Mouse (Mus musculus) embryonic facial prominence, embryonic 13.5 days (tissue): ENCODE measurements around the gene Usf1. TPM values are rescaled to one million over a fixed set of nuclear protein-coding genes. Genes with fewer than 3 reads are reported as not detected.
A peak's percentile ranks its signal among the peaks of the same experiment; 100 is the strongest.

Source experiments
- ATAC-seq: fragments of 200-750 bp; cut with Nextera tagmentation; 2 replicates; pipeline ENCODE4 v1.8.0; 2017; ENCODE audit warnings: low read depth; ENCODE audit not compliant: insufficient number of reproducible peaks, insufficient read depth, low FRiP score, low TSS enrichment
- H3K27ac ChIP-seq: fragments of 300-500 bp; sonication (generic); 2 replicates; pipeline ENCODE4 v1.5.1; 2015; ENCODE audit warnings: moderate library complexity, mild to moderate bottlenecking, inconsistent platforms
- H3K27me3 ChIP-seq: fragments of 300-500 bp; sonication (generic); 2 replicates; pipeline ENCODE4 v1.6.1; 2015; ENCODE audit warnings: mild to moderate bottlenecking, inconsistent platforms
- H3K36me3 ChIP-seq: fragments of 300-500 bp; sonication (generic); 2 replicates; pipeline ENCODE4 v1.6.1; 2015; ENCODE audit warnings: mild to moderate bottlenecking, inconsistent platforms
- H3K4me1 ChIP-seq: fragments of 300-500 bp; sonication (generic); 2 replicates; pipeline ENCODE4 v1.6.1; 2015; ENCODE audit warnings: inconsistent platforms
- H3K4me2 ChIP-seq: fragments of 300-500 bp; sonication (generic); 2 replicates; pipeline ENCODE4 v1.6.1; 2015; ENCODE audit warnings: moderate library complexity, mild to moderate bottlenecking, inconsistent platforms
- H3K4me3 ChIP-seq: fragments of 300-500 bp; sonication (generic); 2 replicates; pipeline ENCODE4 v1.5.1; 2015; ENCODE audit warnings: mild to moderate bottlenecking, inconsistent platforms
- H3K9ac ChIP-seq: fragments of 300-500 bp; sonication (generic); 2 replicates; pipeline ENCODE4 v1.6.1; 2015; ENCODE audit warnings: mild to moderate bottlenecking, inconsistent platforms
- H3K9me3 ChIP-seq: fragments of 300-500 bp; sonication (generic); 2 replicates; pipeline ENCODE4 v1.6.1; 2016; ENCODE audit warnings: inconsistent platforms
- WGBS: fragments of 180-500 bp; shearing (Covaris S2); methylation state at CpG from one replicate; pipeline ENCODE4 v1.1.7; 2015; ENCODE audit warnings: mixed read lengths; 5-methylcytosine and 5-hydroxymethylcytosine counted together
- polyA plus RNA-seq: library from polyadenylated mRNA; unstranded; fragments of >200 nt; fragmentation: Nextera tagmentation; extraction: Ambion mirVana; gene quantifications from 2 replicates; pipeline ENCODE4 v1.2.1, GENCODE M21; 2015

Usf1 gene
- polyA plus RNA-seq, 1 experiment from 2014 or later, result 108 TPM

- Histone ChIP-seq H3K4me2 (no peak overlapping the region), H3K36me3 (peaks cover 61% of the 10 kb centered on the region), H3K27ac (peak overlapping the region; percentile 39; the same call in 1 of the 2 replicates), H3K4me1 (no peaks in the 10 kb centered on the region), H3K4me3 (no peak overlapping the region), H3K9ac (no peak overlapping the region), H3K27me3 (no peaks in the 10 kb centered on the region), H3K9me3 (no peaks in the 10 kb centered on the region)
- 45% methylated on average over 12 of the region's 12 CpGs for WGBS
- no peak for ATAC-seq
Measured at GRCm38 (mm10) chr1:171419291-171419882, 8.3 kb downstream of the Usf1 start.

GRCm38 (mm10) chr1:171419905-171420304 lies 8.8 kb downstream of the Usf1 start:
- H3K4me1 ChIP-seq, result no peaks in the 10 kb centered on the region

GRCm38 (mm10) chr1:171422504-171423095 lies 11.5 kb downstream of the Usf1 start:
- Histone ChIP-seq H3K4me3 (no peak overlapping the region), H3K9me3 (no peaks in the 10 kb centered on the region), H3K27ac (no peak overlapping the region), H3K36me3 (peaks cover 36% of the 10 kb centered on the region), H3K9ac (no peak overlapping the region), H3K4me2 (no peak overlapping the region), H3K4me1 (no peaks in the 10 kb centered on the region), H3K27me3 (no peaks in the 10 kb centered on the region)
- WGBS, result 86% methylated on average over 8 of the region's 8 CpGs
- ATAC-seq, result no peak

More at GRCm38 (mm10) chr1:171419905-171420304, 8.8 kb downstream of the Usf1 start:
- H3K27ac ChIP-seq, result no peak overlapping the region
- 77% methylated on average over 5 of the region's 5 CpGs for WGBS
- peaks cover 60% of the 10 kb centered on the region for H3K36me3 ChIP-seq
- H3K4me2 ChIP-seq, result no peak overlapping the region
- H3K27me3 ChIP-seq, result no peaks in the 10 kb centered on the region
- no peak overlapping the region for H3K4me3 ChIP-seq
- no peak for ATAC-seq
- no peaks in the 10 kb centered on the region for H3K9me3 ChIP-seq
- H3K9ac ChIP-seq, result no peak overlapping the region

DNA sequence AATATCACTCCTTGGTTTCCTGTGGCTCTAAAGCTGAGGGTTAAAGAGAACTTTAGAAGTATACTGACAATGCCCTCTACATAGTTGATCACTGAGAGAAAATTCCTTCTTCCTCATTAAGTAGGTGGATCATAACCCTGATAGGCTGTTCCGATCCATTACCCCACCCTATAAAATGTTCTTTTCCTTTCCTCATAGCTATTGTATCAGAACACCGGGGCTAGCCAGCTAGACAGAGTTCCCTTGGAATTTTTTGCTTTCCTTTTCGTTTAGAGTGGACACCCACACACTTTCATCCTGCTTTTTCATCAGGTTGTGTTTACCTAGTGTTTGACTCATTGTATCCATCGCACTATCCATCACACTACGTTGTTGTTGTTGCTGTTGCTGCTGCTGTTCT lies 13.5 kb downstream of the Usf1 start:
- no peaks in the 10 kb centered on the region for H3K9me3 ChIP-seq
- H3K4me3 ChIP-seq, result no peak overlapping the region
- no peak overlapping the region for H3K4me2 ChIP-seq
- H3K9ac ChIP-seq, result no peak overlapping the region
- no peak for ATAC-seq
- H3K4me1 ChIP-seq, result no peaks in the 10 kb centered on the region
- WGBS, result 79% methylated on average over 5 of the region's 5 CpGs
- H3K27ac ChIP-seq, result no peak overlapping the region
- H3K27me3 ChIP-seq, result no peaks in the 10 kb centered on the region
- H3K36me3 ChIP-seq, result peaks cover 16% of the 10 kb centered on the region

DNA sequence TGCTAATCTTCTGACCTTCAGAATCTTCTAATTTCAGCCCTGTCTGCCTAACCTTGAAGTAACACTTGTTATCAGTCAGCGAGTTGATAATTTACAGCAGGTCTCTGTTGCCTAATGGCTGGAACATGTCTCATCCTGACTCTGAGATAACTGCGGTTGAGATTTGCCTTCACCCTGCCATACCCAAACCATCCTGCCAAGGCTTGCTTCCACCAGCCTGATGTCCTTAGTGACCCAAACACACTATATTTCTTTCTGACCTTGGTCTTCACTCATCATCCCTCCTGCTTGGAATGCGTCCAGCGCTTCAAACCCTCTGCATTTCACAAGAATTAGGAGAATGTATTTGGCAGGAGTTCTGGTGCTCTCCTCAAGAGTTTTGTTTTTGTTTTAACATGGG lies 14.0 kb downstream of the Usf1 start:
- Histone ChIP-seq H3K9me3 (no peaks in the 10 kb centered on the region), H3K4me3 (no peak overlapping the region), H3K4me1 (no peaks in the 10 kb centered on the region), H3K36me3 (peaks cover 11% of the 10 kb centered on the region), H3K9ac (no peak overlapping the region), H3K4me2 (no peak overlapping the region), H3K27me3 (no peaks in the 10 kb centered on the region), H3K27ac (no peak overlapping the region)
- 79% methylated on average over 4 of the region's 4 CpGs for WGBS
- ATAC-seq, result no peak

GRCm38 (mm10) chr1:171432158-171432557 lies 21.0 kb downstream of the Usf1 start:
- 83% methylated on average over 5 of the region's 5 CpGs for WGBS
- ATAC-seq, result no peak
- Histone ChIP-seq H3K4me3 (no peak overlapping the region), H3K27ac (no peak overlapping the region), H3K27me3 (peaks cover 10% of the 10 kb centered on the region), H3K4me1 (no peaks in the 10 kb centered on the region), H3K9me3 (no peaks in the 10 kb centered on the region), H3K36me3 (no peaks in the 10 kb centered on the region), H3K4me2 (no peak overlapping the region), H3K9ac (no peak overlapping the region)

GRCm38 (mm10) chr1:171435288-171435814 lies 24.2 kb downstream of the Usf1 start:
- no peak for ATAC-seq
- 69% methylated on average over 7 of the region's 7 CpGs for WGBS

DNA sequence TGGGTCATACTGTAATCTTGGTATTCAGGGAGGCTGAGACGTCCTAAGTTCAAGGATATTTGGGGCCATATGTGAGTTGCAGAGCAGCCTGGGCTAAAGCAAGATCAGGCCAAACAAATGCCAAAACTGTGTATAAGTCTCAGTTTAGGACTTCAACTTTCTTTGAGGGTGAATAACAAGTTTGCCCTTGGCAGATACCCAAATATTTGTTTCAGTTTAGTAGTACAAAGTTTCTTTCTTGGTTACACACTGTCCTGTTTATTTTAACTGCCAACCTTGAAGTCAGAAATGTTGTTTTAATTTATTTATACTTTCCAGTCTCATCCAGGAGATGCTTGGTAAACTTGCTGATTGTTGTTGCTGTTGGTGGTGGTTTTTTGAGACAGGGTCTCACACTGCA lies 24.9 kb downstream of the Usf1 start:
- WGBS, result 55% methylated on average over 1 of the region's 1 CpGs
- ATAC-seq, result no peak

More at GRCm38 (mm10) chr1:171435288-171435814, 24.2 kb downstream of the Usf1 start:
- H3K9ac ChIP-seq, result no peak overlapping the region
- H3K36me3 ChIP-seq, result no peaks in the 10 kb centered on the region
- H3K27me3 ChIP-seq, result peaks cover 40% of the 10 kb centered on the region
- peaks cover 13% of the 10 kb centered on the region; the same call in 1 of the 2 replicates for H3K4me1 ChIP-seq
- no peak overlapping the region for H3K27ac ChIP-seq
- H3K4me2 ChIP-seq, result no peak overlapping the region
- no peaks in the 10 kb centered on the region for H3K9me3 ChIP-seq
- H3K4me3 ChIP-seq, result no peak overlapping the region

DNA sequence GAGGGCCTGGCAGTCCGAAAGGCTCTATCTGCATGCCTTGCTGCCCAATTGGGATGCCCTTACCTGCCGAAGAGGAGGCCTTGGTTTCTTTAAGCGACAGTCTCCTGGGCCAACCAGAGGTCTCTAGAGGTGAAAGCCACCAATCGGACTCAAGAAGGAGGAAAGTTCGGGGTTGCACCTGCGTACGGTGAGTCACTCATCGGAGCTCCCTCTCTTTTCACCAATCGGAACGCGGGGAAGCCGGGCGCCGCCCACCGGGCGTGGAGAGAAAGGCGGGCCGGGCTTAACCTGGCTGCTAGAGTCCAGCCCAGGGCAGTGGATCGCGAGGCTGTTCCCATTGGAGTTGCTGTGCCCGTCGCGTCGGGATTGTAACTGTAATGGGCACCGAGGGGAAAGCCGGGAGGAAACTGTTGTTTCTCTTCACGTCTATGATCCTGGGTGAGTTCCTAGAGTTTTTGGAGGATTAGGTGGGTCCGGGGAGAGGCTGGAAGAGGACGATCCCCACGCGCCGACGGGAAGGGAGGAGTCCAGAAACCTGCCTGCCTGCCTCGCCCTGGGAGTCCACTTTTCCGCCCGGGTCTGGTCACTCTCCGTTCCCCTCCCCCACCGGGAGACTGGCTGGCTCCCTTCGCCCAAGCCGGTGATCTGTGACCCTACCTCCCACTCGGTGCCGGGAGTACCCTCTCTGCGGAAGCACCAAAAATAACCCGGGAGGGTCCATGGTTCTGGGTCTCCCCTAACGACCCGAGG lies 26.3 kb downstream of the Usf1 start, which contains the start of gene F11r:
TSS of gene F11r (plus strand) at position 272 of the 750 bp plus-strand sequence.
- peak within 1 kb of the TSS; percentile 61 for H3K4me2 ChIP-seq
- H3K27me3 ChIP-seq, result peaks cover 44% of the 10 kb centered on the region
- peak; percentile 71 for ATAC-seq
- no peaks in the 10 kb centered on the region for H3K9me3 ChIP-seq
- WGBS, result 1% methylated on average over 46 of the region's 46 CpGs
- peak within 1 kb of the TSS; percentile 56 for H3K9ac ChIP-seq
- peak within 1 kb of the TSS; percentile 42 for H3K4me3 ChIP-seq
- H3K27ac ChIP-seq, result peak within 1 kb of the TSS; percentile 73
- peaks cover 16% of the 10 kb centered on the region; the same call in 1 of the 2 replicates for H3K4me1 ChIP-seq
- no peaks in the 10 kb centered on the region for H3K36me3 ChIP-seq

More for the DNA sequence above, 24.9 kb downstream of the Usf1 start:
- no peak overlapping the region for H3K27ac ChIP-seq
- no peaks in the 10 kb centered on the region for H3K36me3 ChIP-seq
- H3K4me1 ChIP-seq, result peaks cover 16% of the 10 kb centered on the region; the same call in 1 of the 2 replicates
- H3K4me3 ChIP-seq, result no peak overlapping the region
- H3K9me3 ChIP-seq, result no peaks in the 10 kb centered on the region
- H3K27me3 ChIP-seq, result peaks cover 40% of the 10 kb centered on the region
- H3K4me2 ChIP-seq, result no peak overlapping the region
- H3K9ac ChIP-seq, result no peak overlapping the region

DNA sequence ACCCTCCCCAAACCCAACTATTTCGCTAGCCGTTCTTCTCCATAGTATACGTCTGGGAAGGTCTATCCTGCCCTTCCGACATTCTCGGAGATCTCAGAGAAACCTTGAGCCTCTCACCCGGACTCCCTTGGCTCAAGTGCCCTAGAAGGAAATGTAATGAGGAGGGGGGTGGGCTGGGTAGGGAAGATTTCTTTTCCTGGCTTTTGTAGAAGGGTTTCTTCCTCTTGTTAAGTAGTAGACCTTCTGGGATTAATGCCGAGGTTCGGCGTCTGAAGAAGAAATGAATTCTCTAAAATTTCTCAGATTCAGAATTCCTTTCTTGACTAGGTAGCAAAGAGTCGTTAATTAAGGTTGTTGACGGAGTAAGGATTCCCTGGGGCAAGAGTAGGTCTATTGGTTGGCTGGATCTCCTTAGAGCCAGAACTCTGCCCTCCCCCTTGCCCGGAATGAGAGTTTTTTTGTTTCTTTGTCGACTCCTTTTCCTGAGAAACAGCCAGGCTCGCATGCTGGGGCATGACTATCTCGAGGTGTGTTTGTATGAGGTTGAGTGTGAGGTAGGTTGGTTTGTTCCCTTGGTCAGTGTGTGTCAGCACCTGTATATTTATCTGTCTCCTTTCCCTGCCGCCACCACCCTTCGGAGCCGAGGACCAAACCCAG lies 27.0 kb downstream of the Usf1 start:
- H3K36me3 ChIP-seq, result no peaks in the 10 kb centered on the region

DNA sequence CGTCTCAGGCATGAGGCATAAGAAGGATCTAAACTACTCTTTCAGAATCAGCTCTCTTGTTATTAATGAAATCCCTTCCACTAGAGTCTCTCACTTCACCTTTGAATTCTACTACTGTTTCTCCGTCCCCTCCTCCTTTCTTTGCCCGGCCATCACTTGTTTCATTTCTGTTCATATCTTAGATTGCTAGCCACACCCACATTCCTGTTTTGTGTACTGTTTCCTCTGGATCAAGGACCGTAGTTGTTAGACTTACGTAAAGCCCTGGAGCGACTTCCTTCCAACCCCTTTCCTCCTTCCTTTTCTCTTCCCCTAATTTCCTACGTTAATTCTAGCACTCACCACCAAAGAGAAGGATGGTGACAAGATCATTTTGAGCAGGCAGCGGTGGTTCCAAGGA lies 28.0 kb downstream of the Usf1 start:
- peak overlapping the region; percentile 42 for H3K4me3 ChIP-seq
- peak overlapping the region; percentile 61 for H3K4me2 ChIP-seq
- H3K27me3 ChIP-seq, result peaks cover 44% of the 10 kb centered on the region
- H3K36me3 ChIP-seq, result no peaks in the 10 kb centered on the region
- H3K9me3 ChIP-seq, result no peaks in the 10 kb centered on the region
- peaks cover 16% of the 10 kb centered on the region; the same call in 1 of the 2 replicates for H3K4me1 ChIP-seq
- ATAC-seq, result no peak
- H3K27ac ChIP-seq, result no peak overlapping the region
- WGBS, result 21% methylated on average over 8 of the region's 8 CpGs
- H3K9ac ChIP-seq, result peak overlapping the region; percentile 56; the same call in 1 of the 2 replicates

More for the DNA sequence above, 27.0 kb downstream of the Usf1 start:
- Histone ChIP-seq H3K4me3 (peak overlapping the region; percentile 42), H3K4me1 (peaks cover 16% of the 10 kb centered on the region; the same call in 1 of the 2 replicates), H3K4me2 (peak overlapping the region; percentile 61), H3K27ac (peak overlapping the region; percentile 73), H3K9me3 (no peaks in the 10 kb centered on the region), H3K27me3 (peaks cover 44% of the 10 kb centered on the region), H3K9ac (peak overlapping the region; percentile 56)
- no peak for ATAC-seq
- WGBS, result 5% methylated on average over 18 of the region's 18 CpGs
